ENCODE assay signal across 19 mouse cellular contexts in the genomic region with DNA sequence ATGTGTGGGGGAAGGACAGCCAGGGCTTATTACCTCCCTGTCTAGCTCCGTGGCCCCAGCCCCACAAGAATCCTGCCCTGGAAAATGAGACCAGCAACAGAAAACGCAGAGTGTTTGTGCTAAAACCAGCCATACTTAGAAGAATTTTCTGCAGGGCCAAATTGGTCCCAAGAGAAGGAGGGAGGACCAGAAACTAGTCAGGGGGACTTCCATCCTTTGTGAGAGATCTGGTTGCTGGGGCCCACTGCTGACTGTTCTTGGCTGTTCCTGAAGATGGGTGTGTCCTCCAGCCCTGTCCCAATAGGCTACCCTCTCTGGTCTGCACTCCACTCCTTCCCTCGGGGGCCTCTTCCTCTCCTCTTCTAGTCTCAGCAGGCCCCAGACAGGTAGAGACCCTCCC.
"Had no signal": no experiment of that assay in that cellular context is flagged by ENCODE, and none has a peak within 500 bp of the region (broad histone marks: within the 10 kb centered on the region; RNA-seq: fewer than 3 reads in every experiment).

No protein-coding gene starts in this region.

- ATAC-seq: intestine, postnatal 0 days; liver, postnatal 0 days; lung, postnatal 0 days; midbrain, embryonic 13.5 days; midbrain, embryonic 16.5 days had no signal

- H3K9ac ChIP-seq: liver, embryonic 14.5 days; liver, postnatal 0 days; lung, embryonic 14.5 days; midbrain, embryonic 13.5 days; stomach, embryonic 15.5 days had no signal

- H3K27ac ChIP-seq: liver, embryonic 14.5 days; midbrain, embryonic 10.5 days; midbrain, embryonic 13.5 days; stomach, embryonic 15.5 days had no signal

- H3K4me1 ChIP-seq: megakaryocyte, embryonic 14.5 days had no signal

- DNase-seq: kidney, adult 2 months; kidney, postnatal 10 days; kidney, postnatal 36 days; liver, postnatal 0 days; lung, embryonic 14.5 days; right cerebral cortex, adult 18-20 months; right cerebral cortex, postnatal 14 days; right cerebral cortex, postnatal 4 days; thymus, postnatal 25 days had no signal

- H3K9me3 ChIP-seq: midbrain, embryonic 10.5 days; midbrain, embryonic 13.5 days; stomach, embryonic 15.5 days had no signal

- H3K27me3 ChIP-seq: stomach, embryonic 15.5 days had no signal

- H3K4me2 ChIP-seq: liver, embryonic 11.5 days; lung, embryonic 14.5 days; midbrain, embryonic 13.5 days; stomach, embryonic 15.5 days had no signal

- H3K4me3 ChIP-seq: megakaryocyte, embryonic 14.5 days; midbrain, embryonic 10.5 days; midbrain, embryonic 13.5 days; myocyte; stomach, embryonic 15.5 days had no signal

- H3K36me3 ChIP-seq: midbrain, embryonic 10.5 days; midbrain, embryonic 13.5 days; stomach, embryonic 15.5 days had no signal
